Mouse (Mus musculus) kidney, postnatal 10 days (tissue): ENCODE data around the gene Tex50.

Experiments used
- DNase-seq: peaks from one replicate; pipeline ENCODE4 v3.0.0; 2021; ENCODE audit warnings: mixed read lengths

Tex50 gene

DNA sequence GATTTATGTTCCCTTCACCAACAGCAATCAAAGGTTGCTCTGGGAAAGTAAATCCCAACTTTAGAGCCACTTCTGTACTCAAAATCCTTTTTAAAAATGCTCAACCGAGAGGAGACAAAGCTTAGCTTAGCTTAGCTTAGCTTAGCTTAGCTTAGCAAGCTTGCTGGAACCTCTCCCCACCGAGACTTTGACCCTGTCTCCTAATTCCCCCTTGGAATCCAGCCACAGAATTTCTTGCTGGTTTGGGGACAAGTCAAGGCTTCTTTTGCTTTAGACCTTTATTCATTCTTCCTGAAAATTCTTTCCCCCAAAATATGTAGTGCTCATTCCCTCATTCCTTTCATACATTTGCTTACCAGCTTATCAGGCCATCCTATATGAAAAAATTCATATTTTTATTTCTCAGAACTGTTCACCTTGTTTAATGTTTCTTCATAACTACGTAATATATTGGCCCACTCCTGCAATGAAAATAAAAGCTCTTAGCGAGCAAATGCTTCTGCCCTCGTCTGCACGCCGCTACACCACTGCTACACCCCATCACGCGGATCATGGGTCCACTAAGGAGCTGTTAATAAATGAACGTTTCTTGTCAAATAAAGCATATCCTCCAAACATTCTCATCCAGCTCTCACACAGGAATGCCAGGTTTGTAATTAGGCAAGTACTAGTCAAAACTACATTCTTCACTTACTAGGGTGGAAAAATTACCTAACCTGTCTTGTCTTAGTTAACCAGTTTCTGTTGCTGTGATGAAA lies 36.3 kb downstream of the Tex50 start:
- peak; percentile 39 for DNase-seq

DNA sequence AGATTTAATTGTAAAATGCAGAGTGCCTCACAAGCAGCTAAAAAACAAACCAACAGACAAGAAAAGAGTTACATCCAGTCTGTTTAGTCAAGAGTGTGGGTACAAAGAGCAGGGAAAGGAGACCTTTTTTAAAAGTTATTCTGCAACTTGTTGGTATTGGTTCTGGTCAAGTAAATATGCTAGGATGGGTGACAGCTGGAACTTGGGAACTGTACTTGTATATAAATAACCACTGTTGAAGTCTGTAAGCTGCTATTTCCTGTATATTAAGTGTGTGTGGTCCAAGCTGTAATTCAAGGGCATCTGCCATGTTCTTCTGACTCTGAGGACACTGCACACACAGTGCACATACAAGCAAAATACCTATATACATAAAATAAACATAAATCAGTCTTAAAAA lies 44.5 kb downstream of the Tex50 start:
- no peak for DNase-seq

DNA sequence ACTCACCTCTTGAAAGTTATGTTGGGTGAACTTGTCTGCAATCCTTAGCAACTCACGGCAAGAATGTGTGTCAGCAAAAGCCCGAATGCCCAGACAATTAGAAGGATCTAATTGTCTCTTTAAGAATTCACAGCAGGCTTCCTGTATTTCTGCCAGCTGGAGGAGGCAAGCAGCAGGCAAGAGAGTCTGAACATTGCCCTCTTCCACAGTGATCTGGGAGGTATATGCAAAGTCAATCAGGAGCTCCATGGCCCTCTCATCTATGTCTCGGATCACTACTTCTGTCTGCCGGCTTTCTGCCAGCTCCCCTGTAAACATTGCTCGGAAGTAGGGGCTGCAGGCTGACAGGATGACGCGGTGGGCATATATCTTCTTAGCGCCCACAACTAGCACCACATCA lies 49.9 kb downstream of the Tex50 start:
- peak; percentile 42 for DNase-seq
